Mouse (Mus musculus): Measurements from ENCODE around the gene Adarb1. TPM values are rescaled to one million over a fixed set of nuclear protein-coding genes. Genes with fewer than 3 reads are reported as not detected.

Adarb1 gene
- polyA plus RNA-seq, 1 experiment from 2014 or later, result 15.4 TPM

- no peak overlapping the region for H3K27ac ChIP-seq (replicated peaks in 1 of 2; ENCODE audit: control insufficient read depth in 1 of 2, insufficient read depth in 1 of 2, low read depth in 2 of 2, low read length in 2 of 2)
- no peak overlapping the region; the same call in 1 of the 2 replicates for H3K9ac ChIP-seq (ENCODE audit: low read length)
- peaks cover 61% of the 10 kb centered on the region for H3K36me3 ChIP-seq (ENCODE audit: control insufficient read depth, insufficient read depth, low read length)
- H3K9me3 ChIP-seq (ENCODE audit: control insufficient read depth, low read length), result no peaks in the 10 kb centered on the region
- H3K4me2 ChIP-seq (ENCODE audit: low read length), result no peak overlapping the region
- WGBS, result 67% methylated on average over 7 of the region's 7 CpGs
- no peaks in the 10 kb centered on the region for H3K27me3 ChIP-seq (ENCODE audit: control insufficient read depth, insufficient read depth, low read length)
- no peak for ATAC-seq (ENCODE audit: insufficient number of reproducible peaks, insufficient read depth, low FRiP score, low read depth)
- no peaks in the 10 kb centered on the region; a peak in 1 of 4 replicates for H3K4me1 ChIP-seq (ENCODE audit: control insufficient read depth in 2 of 2, insufficient read depth in 2 of 2, low read length in 2 of 2)
- no peak overlapping the region for H3K4me3 ChIP-seq (ENCODE audit: control insufficient read depth in 1 of 2, insufficient read depth in 1 of 2, low read depth in 1 of 2, low read length in 2 of 2)
These were observed 148.9 kb downstream of the Adarb1 start for GRCm38 (mm10) chr10:77269129-77269528.

GRCm38 (mm10) chr10:77267027-77267426 lies 151.0 kb downstream of the Adarb1 start:
- H3K4me2 ChIP-seq (ENCODE audit: low read length), result no peak overlapping the region
- no peak overlapping the region for H3K27ac ChIP-seq (replicated peaks in 1 of 2; ENCODE audit: control insufficient read depth in 1 of 2, insufficient read depth in 1 of 2, low read depth in 2 of 2, low read length in 2 of 2)
- H3K9ac ChIP-seq (ENCODE audit: low read length), result no peak overlapping the region
- peaks cover 82% of the 10 kb centered on the region for H3K36me3 ChIP-seq (ENCODE audit: control insufficient read depth, insufficient read depth, low read length)
- H3K27me3 ChIP-seq (ENCODE audit: control insufficient read depth, insufficient read depth, low read length), result no peaks in the 10 kb centered on the region
- 90% methylated on average over 14 of the region's 14 CpGs for WGBS
- no peaks in the 10 kb centered on the region; a peak in 1 of 4 replicates for H3K4me1 ChIP-seq (ENCODE audit: control insufficient read depth in 2 of 2, insufficient read depth in 2 of 2, low read length in 2 of 2)
- no peak for ATAC-seq (ENCODE audit: insufficient number of reproducible peaks, insufficient read depth, low FRiP score, low read depth)
- H3K9me3 ChIP-seq (ENCODE audit: control insufficient read depth, low read length), result no peaks in the 10 kb centered on the region
- H3K4me3 ChIP-seq (ENCODE audit: control insufficient read depth in 1 of 2, insufficient read depth in 1 of 2, low read depth in 1 of 2, low read length in 2 of 2), result no peak overlapping the region

- H3K27ac ChIP-seq (replicated peaks in 1 of 2; ENCODE audit: control insufficient read depth in 1 of 2, insufficient read depth in 1 of 2, low read depth in 2 of 2, low read length in 2 of 2), result no peak overlapping the region
- no peaks in the 10 kb centered on the region; a peak in 1 of 4 replicates for H3K4me1 ChIP-seq (ENCODE audit: control insufficient read depth in 2 of 2, insufficient read depth in 2 of 2, low read length in 2 of 2)
- no peak for ATAC-seq (ENCODE audit: insufficient number of reproducible peaks, insufficient read depth, low FRiP score, low read depth)
- H3K27me3 ChIP-seq (ENCODE audit: control insufficient read depth, insufficient read depth, low read length), result no peaks in the 10 kb centered on the region
- no peak overlapping the region for H3K4me3 ChIP-seq (ENCODE audit: control insufficient read depth in 1 of 2, insufficient read depth in 1 of 2, low read depth in 1 of 2, low read length in 2 of 2)
- H3K36me3 ChIP-seq (ENCODE audit: control insufficient read depth, insufficient read depth, low read length), result peaks cover 89% of the 10 kb centered on the region
- WGBS, result 81% methylated on average over 8 of the region's 8 CpGs
- H3K4me2 ChIP-seq (ENCODE audit: low read length), result no peak overlapping the region
- H3K9me3 ChIP-seq (ENCODE audit: control insufficient read depth, low read length), result no peaks in the 10 kb centered on the region
- no peak overlapping the region for H3K9ac ChIP-seq (ENCODE audit: low read length)
These were observed 151.8 kb downstream of the Adarb1 start for GRCm38 (mm10) chr10:77266281-77266680.

- Histone ChIP-seq H3K9me3 (ENCODE audit: control insufficient read depth, low read length) (no peaks in the 10 kb centered on the region), H3K4me3 (ENCODE audit: control insufficient read depth in 1 of 2, insufficient read depth in 1 of 2, low read depth in 1 of 2, low read length in 2 of 2) (peak overlapping the region; percentile 5 to 83; a peak in 2 of 4 replicates), H3K4me2 (ENCODE audit: low read length) (peak overlapping the region; percentile 72), H3K9ac (ENCODE audit: low read length) (peak overlapping the region; percentile 90), H3K4me1 (ENCODE audit: control insufficient read depth in 2 of 2, insufficient read depth in 2 of 2, low read length in 2 of 2) (peaks cover 2 to 13% of the 10 kb centered on the region in 2 experiments; a peak in 3 of 4 replicates), H3K36me3 (ENCODE audit: control insufficient read depth, insufficient read depth, low read length) (peaks cover 50% of the 10 kb centered on the region), H3K27ac (replicated peaks in 1 of 2; ENCODE audit: control insufficient read depth in 1 of 2, insufficient read depth in 1 of 2, low read depth in 2 of 2, low read length in 2 of 2) (no peak overlapping the region), H3K27me3 (ENCODE audit: control insufficient read depth, insufficient read depth, low read length) (no peaks in the 10 kb centered on the region)
- 82% methylated on average over 17 of the region's 17 CpGs for WGBS
- ATAC-seq (ENCODE audit: insufficient number of reproducible peaks, insufficient read depth, low FRiP score, low read depth), result no peak
These were observed 157.7 kb downstream of the Adarb1 start for GRCm38 (mm10) chr10:77260166-77260875.

- Histone ChIP-seq H3K9me3 (ENCODE audit: control insufficient read depth, low read length) (no peaks in the 10 kb centered on the region), H3K4me3 (ENCODE audit: control insufficient read depth in 1 of 2, insufficient read depth in 1 of 2, low read depth in 1 of 2, low read length in 2 of 2) (peak within 1 kb of the TSS; percentile 83 to 86), H3K27ac (replicated peaks in 1 of 2; ENCODE audit: control insufficient read depth in 1 of 2, insufficient read depth in 1 of 2, low read depth in 2 of 2, low read length in 2 of 2) (peak within 1 kb of the TSS; percentile 88 to 90), H3K36me3 (ENCODE audit: control insufficient read depth, insufficient read depth, low read length) (peaks cover 37% of the 10 kb centered on the region), H3K9ac (ENCODE audit: low read length) (peak within 1 kb of the TSS; percentile 90), H3K4me1 (ENCODE audit: control insufficient read depth in 2 of 2, insufficient read depth in 2 of 2, low read length in 2 of 2) (peaks cover 2 to 13% of the 10 kb centered on the region in 2 experiments; a peak in 3 of 4 replicates), H3K27me3 (ENCODE audit: control insufficient read depth, insufficient read depth, low read length) (no peaks in the 10 kb centered on the region), H3K4me2 (ENCODE audit: low read length) (peak within 1 kb of the TSS; percentile 72)
- under 1% methylated on average over 81 of the region's 81 CpGs for WGBS
- peak; percentile 97 for ATAC-seq (ENCODE audit: insufficient number of reproducible peaks, insufficient read depth, low FRiP score, low read depth)
These were observed 159.1 kb downstream of the Adarb1 start, which contains the start of gene Pofut2 for GRCm38 (mm10) chr10:77258704-77259621. Gene Pofut2 (plus strand): TSS chr10:77259218.

- Histone ChIP-seq H3K4me3 (ENCODE audit: control insufficient read depth in 1 of 2, insufficient read depth in 1 of 2, low read depth in 1 of 2, low read length in 2 of 2) (peak overlapping the region in 1 of 2 experiments; percentile 83; a peak in 2 of 4 replicates), H3K4me2 (ENCODE audit: low read length) (peak overlapping the region; percentile 72), H3K27ac (replicated peaks in 1 of 2; ENCODE audit: control insufficient read depth in 1 of 2, insufficient read depth in 1 of 2, low read depth in 2 of 2, low read length in 2 of 2) (peak overlapping the region in 1 of 2 experiments; percentile 90; a peak in 1 of 4 replicates), H3K36me3 (ENCODE audit: control insufficient read depth, insufficient read depth, low read length) (peaks cover 28% of the 10 kb centered on the region), H3K9ac (ENCODE audit: low read length) (peak overlapping the region; percentile 72), H3K27me3 (ENCODE audit: control insufficient read depth, insufficient read depth, low read length) (no peaks in the 10 kb centered on the region), H3K4me1 (ENCODE audit: control insufficient read depth in 2 of 2, insufficient read depth in 2 of 2, low read length in 2 of 2) (peaks cover 2 to 13% of the 10 kb centered on the region in 2 experiments; a peak in 3 of 4 replicates), H3K9me3 (ENCODE audit: control insufficient read depth, low read length) (no peaks in the 10 kb centered on the region)
- no peak for ATAC-seq (ENCODE audit: insufficient number of reproducible peaks, insufficient read depth, low FRiP score, low read depth)
- 51% methylated on average over 4 of the region's 4 CpGs for whole genome bisulfite sequencing
These were observed 160.0 kb downstream of the Adarb1 start for GRCm38 (mm10) chr10:77258041-77258590.

GRCm38 (mm10) chr10:77255676-77256075 lies 162.4 kb downstream of the Adarb1 start:
- Histone ChIP-seq H3K4me1 (ENCODE audit: control insufficient read depth in 2 of 2, insufficient read depth in 2 of 2, low read length in 2 of 2) (peaks cover 19 to 34% of the 10 kb centered on the region in 2 experiments), H3K27ac (replicated peaks in 1 of 2; ENCODE audit: control insufficient read depth in 1 of 2, insufficient read depth in 1 of 2, low read depth in 2 of 2, low read length in 2 of 2) (no peak overlapping the region), H3K27me3 (ENCODE audit: control insufficient read depth, insufficient read depth, low read length) (no peaks in the 10 kb centered on the region), H3K36me3 (ENCODE audit: control insufficient read depth, insufficient read depth, low read length) (peaks cover 4% of the 10 kb centered on the region), H3K4me3 (ENCODE audit: control insufficient read depth in 1 of 2, insufficient read depth in 1 of 2, low read depth in 1 of 2, low read length in 2 of 2) (no peak overlapping the region), H3K9me3 (ENCODE audit: control insufficient read depth, low read length) (no peaks in the 10 kb centered on the region), H3K9ac (ENCODE audit: low read length) (no peak overlapping the region), H3K4me2 (ENCODE audit: low read length) (no peak overlapping the region)
- 84% methylated on average over 3 of the region's 3 CpGs for WGBS
- no peak for ATAC-seq (ENCODE audit: insufficient number of reproducible peaks, insufficient read depth, low FRiP score, low read depth)
